ENCODE assay signal across 27 mouse cellular contexts in genomic region chr16:35097870-35098530, GRCm38 (mm10). TPM values are rescaled to one million over a fixed set of nuclear protein-coding genes. Genes with fewer than 3 reads are reported as not detected.
DNase-seq lines count a peak whose midpoint lies in the region; ATAC-seq and TF ChIP-seq lines count a peak whose summit lies in the region.
"Had no signal": no experiment of that assay in that cellular context is flagged by ENCODE, and none has a peak within 500 bp of the region (broad histone marks: within the 10 kb centered on the region; RNA-seq: fewer than 3 reads in every experiment).

No protein-coding gene starts in this region.

- peak overlapping the region; percentile 76 for H3K27ac ChIP-seq in liver, adult 2 months (replicated peaks; ENCODE audit: insufficient read depth, low read depth, low read length)
- no peak overlapping the region for H3K27ac ChIP-seq in midbrain, embryonic 11.5 days (ENCODE audit: low read depth, low read length)
- H3K27ac ChIP-seq in midbrain, embryonic 16.5 days (ENCODE audit: low read length), result no peak overlapping the region
- peak overlapping the region; percentile 61 for H3K27ac ChIP-seq in liver, embryonic 16.5 days (ENCODE audit: low read length)
- H3K27ac ChIP-seq: embryonic facial prominence, embryonic 10.5 days; embryonic facial prominence, embryonic 12.5 days; forebrain, embryonic 10.5 days; forebrain, embryonic 12.5 days had no signal

- peak; percentile 100 for DNase-seq in liver, adult 2 months (ENCODE audit: extremely low read depth, low read depth, low spot score)
- DNase-seq in liver, result no peak
- peak; percentile 19 for DNase-seq in midbrain, embryonic 11.5 days (ENCODE audit: low spot score, missing footprints)
- no peak for DNase-seq in right cerebral cortex, adult 2 months (ENCODE audit: low spot score in 2 of 2)
- DNase-seq: adrenal gland, adult 8-10 months; adrenal gland, postnatal 14 days; adrenal gland, postnatal 36 days; B cell, adult 2 months; cerebellum, adult 11-12 months; cerebellum, adult 2 months; cerebellum, adult 9-10 months; cerebellum, postnatal 10 days; cerebellum, postnatal 25 days had no signal

- peaks cover 26% of the 10 kb centered on the region for H3K36me3 ChIP-seq in liver, adult 2 months (ENCODE audit: control insufficient read depth, insufficient read depth, low read length)
- H3K36me3 ChIP-seq in midbrain, embryonic 11.5 days (ENCODE audit: control insufficient read depth, insufficient read depth, low read length), result no peaks in the 10 kb centered on the region
- no peaks in the 10 kb centered on the region for H3K36me3 ChIP-seq in midbrain, embryonic 16.5 days (ENCODE audit: control insufficient read depth, insufficient read depth, low read length)
- H3K36me3 ChIP-seq in liver, embryonic 16.5 days (ENCODE audit: control insufficient read depth, insufficient read depth), result no peaks in the 10 kb centered on the region

- TF ChIP-seq POLR2A in liver, adult 2 months (IDR thresholded peaks at IDR 0.05; ENCODE audit: extremely low read depth, insufficient read depth, low read length), result no peak

- no peaks in the 10 kb centered on the region for H3K27me3 ChIP-seq in liver, adult 2 months (ENCODE audit: control insufficient read depth, insufficient read depth, low read length)
- no peaks in the 10 kb centered on the region for H3K27me3 ChIP-seq in midbrain, embryonic 11.5 days (ENCODE audit: control insufficient read depth, insufficient read depth, low read length)
- H3K27me3 ChIP-seq in midbrain, embryonic 16.5 days (ENCODE audit: control insufficient read depth, insufficient read depth, low read depth, low read length), result no peaks in the 10 kb centered on the region
- no peaks in the 10 kb centered on the region for H3K27me3 ChIP-seq in liver, embryonic 16.5 days (ENCODE audit: control insufficient read depth, insufficient read depth, low read depth, low read length)
- H3K27me3 ChIP-seq: CH12.LX; embryonic facial prominence, embryonic 12.5 days; forebrain, embryonic 12.5 days; Patski had no signal

- WGBS in liver, adult 2 months, result 30% methylated on average over 3 of the region's 3 CpGs
- WGBS in midbrain, embryonic 11.5 days, result 95% methylated on average over 3 of the region's 3 CpGs
- 92% methylated on average over 3 of the region's 3 CpGs for WGBS in midbrain, embryonic 16.5 days
- WGBS in liver, embryonic 16.5 days (ENCODE audit: insufficient replicate concordance), result 63% methylated on average over 3 of the region's 3 CpGs

- H3K4me2 ChIP-seq in midbrain, embryonic 11.5 days, result no peak overlapping the region
- H3K4me2 ChIP-seq in midbrain, embryonic 16.5 days (ENCODE audit: low read length), result no peak overlapping the region
- no peak overlapping the region for H3K4me2 ChIP-seq in liver, embryonic 16.5 days (ENCODE audit: low read depth, low read length)
- H3K4me2 ChIP-seq: embryonic facial prominence, embryonic 12.5 days; forebrain, embryonic 12.5 days had no signal

- no peak overlapping the region for H3K9ac ChIP-seq in liver, adult 2 months (ENCODE audit: low read depth, low read length)
- no peak overlapping the region for H3K9ac ChIP-seq in midbrain, embryonic 11.5 days (ENCODE audit: low read length)
- no peak overlapping the region for H3K9ac ChIP-seq in midbrain, embryonic 16.5 days (ENCODE audit: low read depth, low read length)
- no peak overlapping the region for H3K9ac ChIP-seq in liver, embryonic 16.5 days (ENCODE audit: low read depth, low read length)
- H3K9ac ChIP-seq: embryonic facial prominence, embryonic 12.5 days; forebrain, embryonic 12.5 days had no signal

- peaks cover 10% of the 10 kb centered on the region for H3K4me1 ChIP-seq in liver, adult 2 months (ENCODE audit: control insufficient read depth, insufficient read depth, low read length)
- no peaks in the 10 kb centered on the region for H3K4me1 ChIP-seq in midbrain, embryonic 11.5 days (ENCODE audit: control insufficient read depth, insufficient read depth, low read length)
- no peaks in the 10 kb centered on the region for H3K4me1 ChIP-seq in midbrain, embryonic 16.5 days (ENCODE audit: control insufficient read depth, insufficient read depth, low read length)
- H3K4me1 ChIP-seq in liver, embryonic 16.5 days (ENCODE audit: control insufficient read depth, low read depth, low read length), result peaks cover 5% of the 10 kb centered on the region
- H3K4me1 ChIP-seq: forebrain, embryonic 10.5 days; forebrain, embryonic 12.5 days had no signal

- no peak overlapping the region for H3K4me3 ChIP-seq in liver, adult 2 months (ENCODE audit: insufficient read depth, low read depth, low read length)
- H3K4me3 ChIP-seq in midbrain, embryonic 11.5 days (ENCODE audit: low read depth, low read length), result no peak overlapping the region
- H3K4me3 ChIP-seq in midbrain, embryonic 16.5 days (ENCODE audit: low read depth, low read length), result no peak overlapping the region
- no peak overlapping the region for H3K4me3 ChIP-seq in liver, embryonic 16.5 days (ENCODE audit: low read depth, low read length)
- H3K4me3 ChIP-seq: embryonic facial prominence, embryonic 10.5 days; embryonic facial prominence, embryonic 12.5 days; erythroblast, embryonic 14.5 days; forebrain, embryonic 10.5 days; forebrain, embryonic 12.5 days had no signal

- no peak for TF ChIP-seq CTCF in liver, adult 2 months (IDR thresholded peaks at IDR 0.05; ENCODE audit: low read depth, low read length)

- no peaks in the 10 kb centered on the region for H3K9me3 ChIP-seq in midbrain, embryonic 11.5 days (ENCODE audit: control insufficient read depth, low read length)
- H3K9me3 ChIP-seq in midbrain, embryonic 16.5 days (replicated peaks; ENCODE audit: control insufficient read depth, low read length, poor library complexity, severe bottlenecking), result no peaks in the 10 kb centered on the region
- no peaks in the 10 kb centered on the region for H3K9me3 ChIP-seq in liver, embryonic 16.5 days (replicated peaks; ENCODE audit: control insufficient read depth, low read length)
- H3K9me3 ChIP-seq: embryonic facial prominence, embryonic 10.5 days; embryonic facial prominence, embryonic 12.5 days; forebrain, embryonic 10.5 days; forebrain, embryonic 12.5 days; G1E had no signal

- no peaks in the 10 kb centered on the region for H3K79me2 ChIP-seq in liver, adult 2 months (ENCODE audit: control insufficient read depth, insufficient read depth, low read length)

- no peak for ATAC-seq in midbrain, embryonic 11.5 days (ENCODE audit: low FRiP score)
- ATAC-seq in midbrain, embryonic 16.5 days, result no peak
- peak; percentile 78 for ATAC-seq in liver, embryonic 16.5 days (ENCODE audit: low read depth)
- no peak for ATAC-seq in erythroblast, adult 5-6 weeks (replicated peaks; ENCODE audit: low FRiP score, poor library complexity, severe bottlenecking)
- ATAC-seq: activated CD4-positive, CD25-positive, alpha-beta regulatory T cell, adult 4 months; CD4-positive, CD25-positive, alpha-beta regulatory T cell, adult 4 months; forebrain, embryonic 14.5 days; Patski had no signal

RNA-seq across cellular contexts. Expression of gene Adcy5, which starts 56.7 kb away (rescaled TPM):
- total RNA-seq in liver, adult 2 months (2014; rRNA removed), result 0.46 and 0.81 TPM in 2 replicates
- polyA plus RNA-seq in liver, adult 2 months (2012; rRNA removed), result 1.3 and 1.6 TPM in 2 replicates
- polyA plus RNA-seq in midbrain, embryonic 11.5 days (2014; fragmentation: Nextera tagmentation; extraction: Ambion mirVana), result 1.7 TPM in 2 replicates
- 7.0 and 7.1 TPM in 2 replicates for polyA plus RNA-seq in midbrain, embryonic 16.5 days (2015; fragmentation: Nextera tagmentation; extraction: Ambion mirVana)
- 0.18 and 0.22 TPM in 2 replicates for polyA plus RNA-seq in liver, embryonic 16.5 days (2015; fragmentation: Nextera tagmentation; extraction: Ambion mirVana)
- not detected in 2 replicates for total RNA-seq in erythroblast, adult 5-6 weeks (2015; ENCODE audit: low replicate concordance)
- under 0.01 TPM in 1 of 2 replicates, not detected in the other for total RNA-seq in erythroblast, adult 5-6 weeks (2017; ENCODE audit: low replicate concordance)
- polyA plus RNA-seq: erythroblast, embryonic 14.5 days; G1E had no signal

Comparison
In these comparisons a context has a peak if more than half of its experiments do, and no peak if none do; other contexts are left out.
1. DNase-seq: peak in liver, adult 2 months (single experiment) and midbrain, embryonic 11.5 days (single experiment); none in liver (single experiment) and right cerebral cortex, adult 2 months (0 of 2).
2. H3K27ac ChIP-seq: peak in liver, adult 2 months (single experiment) and liver, embryonic 16.5 days (single experiment); none in midbrain, embryonic 11.5 days (single experiment) and midbrain, embryonic 16.5 days (single experiment).